Mouse (Mus musculus): ENCODE measurements around the gene Sh3gl2.

Gene Sh3gl2

DNA sequence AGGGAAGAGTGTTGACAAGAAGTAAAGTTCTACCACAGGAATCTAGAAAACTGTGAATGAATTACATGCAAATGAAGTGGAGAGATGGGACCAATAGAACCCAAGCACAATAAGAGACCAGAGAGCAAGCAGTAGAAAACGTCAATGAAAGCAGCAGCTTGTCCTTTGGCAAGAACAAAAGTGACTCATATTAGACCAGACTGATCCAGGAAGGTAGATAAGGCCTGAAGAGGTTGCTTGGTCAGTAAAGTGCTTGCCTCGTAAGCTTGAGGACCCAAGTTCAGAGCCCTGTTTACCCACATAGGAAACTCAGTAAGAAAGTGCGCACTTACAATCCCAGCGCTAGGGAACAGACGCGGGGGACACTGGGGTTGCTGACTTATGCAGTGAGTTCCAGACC, 215.5 kb downstream of the Sh3gl2 start:
- no peak for DNase-seq

DNA sequence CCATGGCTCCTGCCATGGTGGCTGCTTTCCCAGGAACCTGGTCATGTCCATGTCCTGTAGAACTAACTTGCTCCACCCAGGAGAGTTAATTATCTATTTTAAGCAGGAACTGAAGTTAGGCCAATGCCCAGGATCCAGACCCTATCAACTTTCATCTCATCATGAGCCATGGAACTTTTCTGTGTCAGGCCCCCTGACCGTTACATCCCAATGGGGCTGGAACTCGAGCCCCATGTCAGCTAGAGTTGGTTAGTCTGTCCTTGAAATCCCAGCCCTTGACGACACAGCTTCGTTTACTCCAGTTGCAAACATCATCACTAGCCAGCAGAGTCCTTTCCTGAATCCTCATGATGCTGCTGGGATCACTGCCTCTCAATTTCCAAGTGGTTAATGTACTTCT, 221.3 kb downstream of the Sh3gl2 start:
- no peak for DNase-seq

DNA sequence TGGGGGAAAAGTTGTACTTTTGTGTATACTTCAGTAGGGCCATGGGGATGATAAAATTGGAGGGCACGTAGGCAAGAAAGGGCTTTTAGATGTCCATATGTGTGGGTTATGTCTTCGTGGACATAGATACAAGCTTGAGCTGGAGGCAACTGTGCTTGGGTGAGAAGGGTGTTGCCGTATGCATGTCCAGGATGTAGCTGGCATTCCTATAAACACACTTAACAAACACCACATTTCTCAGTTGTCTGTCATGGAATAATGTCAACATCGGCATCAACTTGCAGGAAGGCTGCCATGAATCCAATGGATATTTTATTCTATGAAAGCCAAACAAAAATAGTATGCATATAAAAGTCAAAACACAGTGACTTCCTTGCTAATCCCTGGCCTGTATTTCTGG, 227.9 kb downstream of the Sh3gl2 start:
- DNase-seq: no peak

DNA sequence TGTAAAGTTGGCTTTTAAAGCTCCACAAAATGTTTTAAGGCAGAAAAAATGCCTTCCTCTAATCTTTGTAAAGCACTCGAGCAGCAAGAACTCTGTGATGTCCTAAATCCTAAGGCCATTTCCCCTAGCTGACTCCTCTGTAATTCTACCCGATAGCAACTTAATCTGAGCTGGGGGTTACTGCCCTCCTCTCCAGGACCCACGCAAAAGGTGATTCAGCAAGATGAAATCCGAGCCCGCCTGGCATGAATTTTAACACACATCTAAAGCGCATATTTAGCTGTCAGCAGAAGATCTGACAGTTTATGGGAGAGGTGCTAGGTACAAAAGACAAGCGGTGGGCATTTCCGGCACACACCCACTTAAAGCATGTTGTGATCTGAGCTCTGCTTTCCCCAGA, 229.8 kb downstream of the Sh3gl2 start:
- no peak for DNase-seq

DNA sequence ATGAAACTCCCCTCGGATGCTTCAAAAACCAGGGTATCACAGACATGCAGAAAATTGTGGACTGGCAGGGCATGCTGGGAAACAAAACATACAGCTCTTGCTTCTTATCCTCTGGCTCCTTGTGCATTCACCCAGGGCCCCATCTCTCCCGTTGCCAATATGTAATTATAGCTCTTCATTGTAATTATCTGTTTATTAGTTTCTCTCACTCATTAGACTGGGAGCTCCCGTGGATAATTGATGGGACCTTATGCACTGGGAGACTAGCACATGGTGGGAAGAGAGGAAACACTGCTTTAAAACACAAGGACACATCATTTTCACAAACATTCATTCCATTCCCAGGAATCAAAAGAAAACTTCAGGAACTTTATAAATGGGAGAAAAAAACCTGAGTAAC, 233.9 kb downstream of the Sh3gl2 start:
- no peak for DNase-seq

DNA sequence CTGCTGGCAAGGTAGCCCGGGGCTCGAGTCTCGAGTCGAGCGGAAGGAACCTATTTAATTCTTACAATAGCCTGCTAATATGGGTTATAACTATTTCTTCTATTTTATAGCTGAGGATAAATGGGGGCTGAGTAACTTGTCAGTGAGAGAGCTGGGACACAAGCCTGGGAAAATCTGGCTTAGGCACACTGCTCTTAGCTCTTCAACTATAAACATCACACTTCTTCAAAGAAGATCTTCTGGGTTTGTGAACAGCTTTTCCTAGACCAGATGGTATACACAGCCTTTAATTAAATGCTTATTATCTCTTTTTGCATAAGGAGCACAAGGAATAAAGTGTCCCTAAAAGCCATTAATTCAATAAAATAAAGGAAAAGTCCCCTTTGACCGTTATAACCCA, 278.7 kb downstream of the Sh3gl2 start:
- DNase-seq: no peak

DNA sequence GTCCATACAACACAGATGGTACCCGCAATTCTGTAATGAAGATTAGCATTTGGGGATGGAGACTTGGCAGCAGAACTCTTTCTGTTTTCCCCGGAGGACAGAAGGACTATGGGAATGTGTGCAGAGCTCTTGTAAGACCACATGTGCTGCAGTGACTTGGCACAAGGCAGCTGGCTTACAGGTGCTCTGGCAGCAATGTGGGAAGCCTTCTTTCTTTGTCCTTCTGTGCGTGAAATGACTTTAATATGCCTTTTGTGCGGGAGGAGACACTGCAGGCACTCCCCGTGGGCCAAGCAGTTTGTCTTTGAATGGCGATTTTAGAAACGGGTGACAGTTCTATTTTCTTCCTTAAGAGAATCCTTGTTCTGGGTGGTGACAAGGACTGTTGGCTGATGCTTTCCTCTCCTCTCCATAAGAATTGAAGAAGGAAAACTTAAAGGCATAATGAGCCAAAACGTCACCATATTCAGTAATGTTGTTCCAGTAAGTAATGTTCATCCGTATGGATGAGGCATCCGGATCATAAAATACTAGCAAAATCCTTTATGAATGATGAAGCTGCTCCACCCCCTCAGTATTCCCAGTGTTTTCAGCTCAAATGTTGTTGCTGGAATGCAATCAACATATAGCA, 281.5 kb downstream of the Sh3gl2 start:
- DNase-seq: no peak

DNA sequence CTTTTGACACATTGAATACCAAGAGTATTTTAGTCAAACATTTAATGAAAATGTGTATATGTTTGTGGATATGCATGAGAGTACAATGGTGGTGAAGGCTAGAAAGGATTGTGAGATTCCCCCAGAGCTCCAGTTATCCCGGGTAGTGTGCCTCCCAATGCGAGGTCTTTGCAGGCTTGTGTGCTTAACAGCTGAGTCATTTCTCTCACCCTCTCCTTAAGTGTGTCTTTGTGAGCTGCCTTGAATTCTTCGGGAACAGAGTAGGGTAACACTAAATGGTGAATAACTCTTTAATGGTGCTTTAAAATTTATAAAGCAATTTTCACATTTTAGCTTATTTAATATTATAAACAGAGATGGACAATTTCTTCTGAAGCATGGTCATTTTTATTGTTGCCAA, 300.8 kb downstream of the Sh3gl2 start:
- DNase-seq: no peak

DNA sequence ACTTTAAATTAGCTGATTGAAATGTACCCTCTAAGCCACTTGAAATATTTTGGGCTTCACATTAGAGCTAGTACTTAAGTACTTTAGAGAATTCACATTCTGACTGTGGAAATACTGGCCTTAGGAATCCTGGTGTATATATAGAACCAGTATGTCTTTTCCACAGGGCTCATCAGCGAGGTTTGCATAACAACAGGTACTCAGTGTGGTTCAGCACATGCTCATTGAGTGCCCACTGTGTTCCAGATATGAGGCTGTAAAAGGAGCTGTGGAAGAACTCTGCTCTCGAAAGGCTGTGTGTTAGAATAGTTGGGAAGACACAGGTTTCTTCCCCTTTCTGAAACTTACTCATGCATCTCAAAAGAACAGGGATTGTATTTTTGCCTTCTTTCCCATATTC, 302.1 kb downstream of the Sh3gl2 start:
- no peak for DNase-seq

DNA sequence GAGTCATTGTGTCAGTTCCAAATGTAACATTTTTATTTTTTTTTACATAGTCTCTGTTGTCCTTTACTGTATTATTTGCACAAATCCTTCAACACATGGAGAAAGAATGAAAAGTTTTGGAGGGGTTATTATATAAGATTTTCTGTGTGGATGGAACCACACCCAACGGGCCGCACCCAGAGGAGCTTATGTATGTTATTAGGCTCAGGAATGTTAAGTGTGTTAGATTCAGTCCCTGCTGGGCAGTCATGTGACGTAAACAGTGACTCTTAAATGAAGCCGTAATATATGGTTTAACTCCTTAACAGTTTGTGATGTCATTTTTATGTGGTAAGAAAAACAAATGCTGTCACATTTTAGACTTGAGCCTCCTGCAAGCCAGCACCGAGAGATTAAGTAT, 302.6 kb downstream of the Sh3gl2 start:
- DNase-seq: no peak

DNA sequence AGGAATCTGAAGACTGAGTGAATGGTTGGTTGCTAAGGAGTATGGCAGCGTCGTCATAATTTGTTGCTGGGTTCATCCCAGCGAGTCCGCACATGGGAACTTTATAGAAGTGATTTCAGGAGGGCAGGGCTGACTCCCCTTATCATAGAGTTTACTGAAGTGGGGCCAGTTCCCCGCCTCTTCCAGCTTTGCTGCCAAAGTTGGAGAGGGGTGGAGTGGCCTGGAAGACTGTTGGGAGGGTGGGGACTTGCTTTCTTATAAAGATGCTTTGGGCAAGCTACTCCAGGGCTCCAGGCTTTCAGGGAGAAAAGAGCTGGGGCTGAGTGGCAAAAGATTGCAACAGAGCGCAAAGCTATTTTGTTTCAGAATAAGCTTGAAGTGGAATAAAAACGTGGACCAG, 308.4 kb downstream of the Sh3gl2 start:
- DNase-seq: no peak

DNA sequence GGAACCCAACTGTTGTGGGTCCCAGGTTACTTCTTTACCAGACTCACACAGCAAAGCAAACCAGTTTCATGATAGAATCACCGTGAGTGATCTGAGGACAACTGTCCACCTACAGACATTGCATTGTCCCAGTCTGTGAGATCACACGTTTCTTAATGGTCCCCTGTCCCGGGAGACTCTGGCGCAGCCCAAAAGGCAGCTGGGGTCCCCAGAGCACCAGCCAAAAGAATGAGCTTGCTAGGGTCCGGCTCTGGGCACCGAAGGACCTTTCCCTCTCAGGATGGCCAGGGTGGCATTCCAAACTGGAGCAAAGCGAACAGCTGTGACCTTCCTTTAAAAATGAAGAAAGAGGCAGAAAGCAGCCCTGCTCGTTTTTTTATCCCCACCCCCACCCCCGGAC, 308.9 kb downstream of the Sh3gl2 start, which contains the start of gene Adamtsl1:
Adamtsl1 (plus strand) TSS at position 381 of the 400 bp plus-strand sequence.
- no peak for DNase-seq

DNA sequence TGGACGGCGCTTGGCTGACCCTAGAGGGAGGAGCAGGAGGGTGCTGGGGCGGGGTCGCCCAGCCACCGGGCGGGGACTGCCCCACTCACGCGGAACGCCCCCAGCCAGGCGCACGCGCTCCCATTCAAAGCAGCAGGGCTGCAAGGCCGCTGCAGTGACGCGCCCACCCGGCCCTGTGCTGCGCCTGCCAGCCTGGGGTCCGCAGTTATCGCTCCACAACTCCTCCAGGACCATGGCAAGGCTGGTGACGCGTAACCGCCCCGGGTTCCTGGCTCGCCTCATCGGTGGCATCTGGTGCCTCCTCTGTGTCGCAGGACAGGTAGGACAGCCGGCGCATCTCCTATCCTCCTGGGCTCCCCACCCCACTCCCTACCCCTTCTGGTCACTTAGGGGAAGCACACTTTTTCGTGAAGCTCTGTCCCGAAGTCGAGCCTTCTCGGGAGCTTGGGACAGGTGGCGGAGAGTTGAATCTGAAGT, 309.3 kb downstream of the Sh3gl2 start:
- no peak for DNase-seq

DNA sequence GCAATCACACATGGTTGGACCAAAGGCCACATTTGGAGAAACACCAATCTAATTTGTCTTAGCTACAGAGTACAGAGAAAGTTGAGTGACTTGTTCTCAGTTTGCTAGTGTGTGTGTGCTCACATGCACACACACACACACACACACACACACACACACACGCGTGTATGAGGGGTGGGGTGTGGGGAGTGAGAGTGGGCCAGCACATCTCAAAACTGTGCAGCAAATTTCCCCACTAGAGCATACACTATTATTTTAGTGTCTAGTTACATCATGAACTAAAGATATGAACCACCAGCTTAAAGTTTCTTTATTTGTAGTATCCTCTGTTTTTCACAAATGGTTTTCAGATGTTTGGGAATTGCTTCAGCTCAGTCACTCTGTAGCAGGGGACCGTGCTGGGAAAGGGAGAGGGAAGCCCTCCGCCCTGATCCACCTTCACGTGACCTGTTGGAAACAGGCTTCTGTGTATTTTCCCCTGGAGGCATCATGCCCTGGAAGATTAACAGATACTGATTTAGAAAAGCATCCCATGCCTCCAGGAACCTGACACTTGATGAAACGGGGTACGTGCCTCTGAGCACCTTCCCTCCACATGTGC, 322.1 kb downstream of the Sh3gl2 start:
- DNase-seq: no peak

DNA sequence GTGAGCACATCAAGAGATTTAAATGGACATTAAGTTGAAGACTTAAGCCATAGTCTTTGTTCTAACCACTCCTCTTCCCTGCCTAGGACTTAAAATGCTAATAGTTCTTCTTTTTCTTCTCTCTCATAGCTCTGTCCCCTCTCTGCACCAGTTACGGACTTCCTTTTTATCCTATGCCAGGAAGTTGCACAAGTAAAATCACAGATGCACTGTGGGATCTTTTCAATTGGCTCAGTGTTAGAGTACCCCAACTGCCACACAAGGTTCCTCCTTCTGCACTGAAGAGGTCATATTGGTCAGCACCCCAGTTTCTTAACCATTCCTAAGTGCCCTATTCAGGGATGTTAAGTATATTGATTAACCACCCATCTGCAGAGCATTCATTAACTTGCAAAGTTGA, 324.9 kb downstream of the Sh3gl2 start:
- no peak for DNase-seq

DNA sequence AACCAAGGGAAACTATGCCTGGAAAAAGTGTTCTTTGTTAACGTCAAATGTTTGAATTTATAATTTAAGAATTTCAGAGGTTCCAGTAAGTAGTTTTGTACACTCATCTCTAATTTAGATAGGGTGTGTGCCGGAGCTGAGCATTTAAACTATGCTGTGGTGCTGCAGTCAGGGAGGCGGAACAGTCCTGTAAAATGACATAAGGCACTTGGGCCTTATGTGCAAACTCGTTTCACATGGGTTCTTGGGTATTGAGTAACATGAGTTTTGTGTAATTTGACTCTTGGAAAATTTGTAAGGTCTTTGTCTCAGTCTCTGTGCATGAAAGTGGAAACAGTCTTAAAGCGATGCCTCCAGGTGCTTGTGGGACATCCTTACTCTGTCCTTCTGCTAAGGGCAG, 334.8 kb downstream of the Sh3gl2 start:
- DNase-seq: no peak

DNA sequence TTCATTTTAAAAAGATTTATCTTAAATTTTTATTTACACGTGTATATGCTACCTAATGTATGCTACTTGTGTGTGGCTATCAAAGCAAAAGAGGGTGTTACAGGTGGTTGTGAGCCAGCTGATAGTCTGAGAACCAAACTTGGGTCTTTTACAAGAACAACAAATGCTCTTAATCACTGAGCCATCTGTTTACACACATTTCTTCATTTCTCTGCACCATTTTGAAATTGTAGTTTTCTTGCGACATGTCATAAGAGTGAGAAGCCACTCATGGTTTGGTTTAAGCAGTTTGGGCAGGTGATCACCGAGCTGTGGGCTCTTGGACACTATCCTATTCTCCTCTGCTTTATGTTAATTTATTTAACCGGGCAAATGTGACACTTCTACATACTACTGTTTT, 338.3 kb downstream of the Sh3gl2 start:
- DNase-seq: no peak

DNA sequence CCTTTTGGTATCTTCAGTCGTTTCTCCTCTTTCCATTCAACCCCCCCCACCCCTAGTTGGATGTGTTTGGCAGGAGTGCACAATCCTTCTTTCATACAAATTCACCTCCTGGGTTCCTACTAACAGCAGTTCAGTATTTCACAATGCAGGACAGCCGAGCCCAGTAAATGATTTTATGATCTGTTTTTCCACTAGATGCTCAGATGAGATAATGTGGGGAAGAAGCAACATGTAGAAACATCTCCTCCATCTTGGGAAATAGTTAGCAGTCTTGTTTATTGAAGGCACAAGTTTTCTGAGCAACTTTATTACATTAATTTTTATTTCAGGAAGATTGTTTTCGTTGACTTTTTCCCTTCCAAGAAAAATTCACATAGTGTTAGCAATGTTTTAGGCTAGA, 349.8 kb downstream of the Sh3gl2 start:
- DNase-seq: no peak

DNA sequence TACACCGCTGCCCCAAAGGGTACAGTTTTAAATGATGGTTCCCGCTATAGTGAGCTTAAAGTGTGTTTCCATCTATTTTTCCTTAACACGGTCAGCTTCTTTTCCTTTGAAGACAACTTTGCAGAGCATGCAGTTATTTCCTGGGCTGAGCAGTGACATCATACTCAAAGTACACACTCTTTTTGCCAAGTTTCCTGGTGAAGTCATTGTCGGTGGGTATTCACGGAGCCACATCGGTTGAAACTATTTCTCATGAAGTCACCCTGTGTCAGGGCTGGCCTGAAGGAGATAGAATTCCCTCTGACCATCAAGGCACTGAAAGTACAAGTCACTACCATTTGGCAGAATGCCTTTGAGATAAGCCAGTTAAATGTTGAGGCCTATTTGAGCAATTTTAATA, 354.8 kb downstream of the Sh3gl2 start:
- DNase-seq: no peak

DNA sequence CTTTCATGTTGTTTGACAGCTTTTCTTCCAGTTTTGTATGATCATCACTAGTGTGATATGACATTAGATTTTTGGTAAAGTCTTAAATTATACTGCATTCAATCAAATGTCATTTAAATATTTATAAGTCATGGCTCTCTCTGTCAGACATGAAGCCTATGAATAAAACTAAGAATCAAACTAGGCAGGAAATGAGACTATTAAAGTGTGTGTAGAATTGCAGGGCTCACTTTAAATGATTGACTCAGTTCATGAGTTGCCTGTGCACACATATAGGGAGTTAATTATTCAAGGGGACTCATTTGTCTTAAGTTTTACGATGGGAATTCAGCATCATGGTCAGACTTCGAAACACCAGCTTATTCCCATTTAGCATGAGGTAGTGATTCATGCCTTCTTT, 380.5 kb downstream of the Sh3gl2 start:
- DNase-seq: no peak

DNA sequence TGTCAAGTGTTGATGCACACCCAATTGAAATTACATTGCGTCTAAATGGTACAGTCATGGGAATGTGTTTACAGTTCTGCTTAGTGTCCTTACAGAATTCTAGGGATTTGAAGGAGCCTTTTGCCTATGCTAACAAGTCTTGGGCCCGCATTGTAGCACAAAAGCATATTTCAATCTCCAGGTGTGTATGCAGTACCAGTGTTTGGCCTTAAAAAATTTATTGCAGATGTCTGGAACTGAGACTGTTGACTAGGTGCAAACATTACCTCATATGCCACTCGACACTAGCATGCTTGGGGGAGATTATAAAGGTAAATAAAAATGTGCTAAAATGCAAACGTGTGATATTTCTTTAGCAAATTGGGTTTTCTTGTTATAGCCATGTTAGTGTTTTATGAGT, 384.0 kb downstream of the Sh3gl2 start:
- DNase-seq: no peak

DNA sequence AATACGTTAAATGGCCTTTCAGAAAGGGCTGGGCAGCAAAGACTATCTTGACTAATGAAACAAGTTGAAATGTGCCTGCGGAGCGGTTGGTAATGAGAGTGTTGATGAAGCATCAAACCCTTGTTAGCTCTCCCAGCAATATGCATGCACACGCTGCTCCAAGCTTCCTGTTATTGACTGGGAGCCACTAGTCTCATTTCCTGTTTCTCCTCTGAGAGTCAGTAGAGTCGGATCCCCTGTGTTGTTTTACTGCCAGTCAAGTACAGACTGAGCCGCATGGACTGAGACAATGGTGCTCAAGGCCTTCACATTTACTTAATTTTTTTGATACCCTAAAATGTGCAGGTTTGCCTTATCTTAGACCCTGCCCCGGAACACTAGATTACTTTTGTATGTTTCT, 386.1 kb downstream of the Sh3gl2 start:
- DNase-seq: no peak

DNA sequence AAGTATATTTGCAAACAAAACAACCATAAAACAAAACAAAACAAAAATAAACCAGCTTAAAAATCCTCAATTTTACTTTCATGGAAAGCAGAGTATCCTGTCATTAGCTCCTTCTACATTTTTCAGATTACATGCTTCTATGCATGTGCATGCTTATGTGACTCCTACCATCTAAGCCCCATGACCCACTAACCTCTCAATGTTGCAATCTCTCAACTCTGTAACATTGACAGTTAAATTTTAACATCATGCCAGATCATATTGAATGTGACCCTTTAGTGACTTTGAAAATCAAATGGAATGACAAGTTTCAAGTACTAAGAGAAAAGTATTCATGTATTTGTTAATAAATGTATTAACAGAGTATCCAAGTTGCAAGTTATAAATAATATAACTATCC, 389.2 kb downstream of the Sh3gl2 start:
- no peak for DNase-seq

DNA sequence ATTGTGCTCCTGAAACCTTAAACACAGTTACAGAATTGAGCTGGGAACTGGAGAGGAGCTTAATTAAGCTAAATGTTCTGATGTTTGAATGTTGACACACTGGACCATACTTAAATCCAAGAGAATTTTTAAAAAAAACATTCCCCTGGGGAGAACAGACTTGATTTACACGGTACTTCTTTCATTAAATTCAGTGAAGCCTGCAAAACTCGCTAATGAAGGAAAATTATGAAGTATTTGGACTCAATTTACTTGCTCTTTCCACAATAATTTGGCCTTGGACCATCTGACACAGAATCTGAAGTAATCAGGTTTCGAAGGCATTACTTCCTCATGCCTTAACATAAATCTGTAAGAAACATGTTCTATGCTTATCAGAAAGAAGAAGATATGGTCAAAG, 408.4 kb downstream of the Sh3gl2 start:
- DNase-seq: no peak

DNA sequence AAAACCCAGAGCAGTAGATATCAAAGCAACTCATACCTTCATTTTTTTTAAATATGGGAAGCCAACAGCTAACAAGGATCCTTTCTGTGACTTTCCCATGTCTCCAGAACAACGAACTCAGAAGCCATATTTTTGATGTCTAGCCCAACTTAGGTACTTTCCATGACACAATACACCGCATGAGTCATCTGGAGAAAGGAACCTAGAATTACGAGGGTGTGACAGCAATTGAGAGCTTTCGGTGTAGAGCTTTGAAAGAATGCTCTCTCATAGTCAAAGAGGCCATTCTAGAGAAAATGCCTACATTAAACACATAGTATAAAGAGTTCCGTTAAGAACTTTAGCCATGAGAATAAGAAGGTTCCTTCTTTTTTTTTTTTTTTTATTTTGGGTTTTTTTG, 413.8 kb downstream of the Sh3gl2 start:
- DNase-seq: no peak
